Mouse (Mus musculus) liver, adult 2 months (tissue): ENCODE measurements around the gene Pdia3.

Experiments
- CTCF ChIP-seq: fragments of 200-500 bp; IDR thresholded peaks from 2 replicates; pipeline ENCODE4 v1.5.1; 2011; ENCODE audit warnings: low read depth, low read length, control low read depth
- POLR2A ChIP-seq: fragments of 200-500 bp; IDR thresholded peaks from 2 replicates; pipeline ENCODE4 v1.6.1; 2011; ENCODE audit warnings: low read length, control low read depth; ENCODE audit not compliant: insufficient read depth; ENCODE audit errors: extremely low read depth

DNA sequence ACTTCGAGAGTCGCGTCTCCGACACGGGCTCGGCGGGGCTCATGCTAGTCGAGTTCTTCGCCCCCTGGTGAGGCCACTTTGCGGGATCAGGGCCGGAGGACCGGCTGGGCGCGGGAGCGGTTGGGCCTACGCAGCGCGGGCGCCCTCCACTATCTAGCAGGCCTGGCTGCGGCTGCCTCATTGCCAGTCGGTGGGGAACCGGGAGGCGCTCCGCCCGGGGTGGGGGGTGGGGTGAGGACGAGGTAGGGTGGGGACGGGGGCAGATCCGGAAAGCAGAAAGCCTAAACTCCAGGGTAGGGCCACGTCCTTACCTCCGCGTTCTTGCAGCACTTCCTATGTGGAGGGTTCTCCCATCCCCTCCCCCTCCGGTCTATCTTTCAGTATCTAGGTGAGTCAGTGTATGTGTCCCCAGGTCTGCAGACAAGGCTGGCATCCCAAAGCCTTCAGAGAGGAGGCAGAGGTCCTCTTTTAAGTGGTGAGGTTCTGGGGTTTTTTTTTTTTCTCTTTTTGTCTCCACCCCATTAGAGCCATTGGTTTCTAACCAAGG, 637 bp downstream of the Pdia3 start:
- TF ChIP-seq POLR2A (no peak), CTCF (no peak)
